Mouse (Mus musculus) embryonic facial prominence, embryonic 12.5 days (tissue): ENCODE measurements around the gene Ddx58. TPM values are rescaled to one million over a fixed set of nuclear protein-coding genes. Genes with fewer than 3 reads are reported as not detected.

Source experiments
- polyA plus RNA-seq: library from polyadenylated mRNA; unstranded; fragments of >200 nt; fragmentation: Nextera tagmentation; extraction: Ambion mirVana; gene quantifications from 2 replicates; pipeline ENCODE4 v1.2.1, GENCODE M21; 2016

The Ddx58 gene
- polyA plus RNA-seq, 1 experiment from 2014 or later: 8.3 TPM

Other genes with a start within 250 kb of the Ddx58 start
- gene Aco1, start 96.7 kb downstream of the Ddx58 start, polyA plus RNA-seq: 56.8 and 57.9 TPM in 2 replicates
- gene Smim27, start 29.8 kb upstream of the Ddx58 start, polyA plus RNA-seq: 30.0 and 34.6 TPM in 2 replicates
- gene Topors, start 30.0 kb upstream of the Ddx58 start, polyA plus RNA-seq: 50.7 and 57.7 TPM in 2 replicates
- gene Ndufb6, start 39.6 kb upstream of the Ddx58 start, polyA plus RNA-seq: 280 and 302 TPM in 2 replicates
- gene Tmem215, start 232.4 kb upstream of the Ddx58 start, polyA plus RNA-seq: 0.22 and 0.32 TPM in 2 replicates